Mouse (Mus musculus) 416B (cell line): ENCODE measurements around the gene Serpinb9b.
"Not testable (repeated sequence)": the region's sequence is repeated elsewhere in the genome, so short reads cannot be mapped to it uniquely, and the experiment has no call there.

Source experiments
- DNase-seq: peaks from one replicate; pipeline ENCODE4 v3.0.0; 2011; ENCODE audit warnings: low read depth

Gene Serpinb9b

GRCm38 (mm10) chr13:33027244-33027643, at the start of gene Serpinb9b:
Gene Serpinb9b, plus strand, starts transcription at chr13:33027416.
- no peak for DNase-seq

- DNase-seq: no peak
Observed at GRCm38 (mm10) chr13:32982556-32983042, 44.6 kb upstream of the Serpinb9b start.

GRCm38 (mm10) chr13:32986256-32986655, 41.0 kb upstream of the Serpinb9b start:
- no peak for DNase-seq

GRCm38 (mm10) chr13:32993152-32993893, 33.9 kb upstream of the Serpinb9b start:
- DNase-seq: no peak

GRCm38 (mm10) chr13:32993894-32994242, 33.3 kb upstream of the Serpinb9b start:
- DNase-seq: no peak

- no peak for DNase-seq
Observed at GRCm38 (mm10) chr13:32995051-32995450, 32.2 kb upstream of the Serpinb9b start.

GRCm38 (mm10) chr13:33001341-33001740, 25.9 kb upstream of the Serpinb9b start:
- peak; percentile 2 for DNase-seq

- DNase-seq: no peak
Observed at GRCm38 (mm10) chr13:33002950-33003349, 24.3 kb upstream of the Serpinb9b start, which contains the start of gene Serpinb9. Gene Serpinb9, plus strand, starts transcription at chr13:33003250.

GRCm38 (mm10) chr13:33003523-33004413, 23.4 kb upstream of the Serpinb9b start:
- DNase-seq: peak; percentile 81

- peak; percentile 96 for DNase-seq
Observed at GRCm38 (mm10) chr13:33004414-33005105, 22.7 kb upstream of the Serpinb9b start.

GRCm38 (mm10) chr13:33005501-33006075, 21.6 kb upstream of the Serpinb9b start:
- no peak for DNase-seq

GRCm38 (mm10) chr13:33006555-33006954, 20.7 kb upstream of the Serpinb9b start:
- no peak for DNase-seq

GRCm38 (mm10) chr13:33012395-33012794, 14.8 kb upstream of the Serpinb9b start:
- no peak for DNase-seq

GRCm38 (mm10) chr13:33013271-33013670, 13.9 kb upstream of the Serpinb9b start:
- DNase-seq: no peak

- DNase-seq: no peak
Observed at GRCm38 (mm10) chr13:33022371-33022770, 4.8 kb upstream of the Serpinb9b start.

- no peak for DNase-seq
Observed at GRCm38 (mm10) chr13:33026427-33027057, 674 bp upstream of the Serpinb9b start.

- DNase-seq: no peak
Observed at GRCm38 (mm10) chr13:33028146-33028545, 930 bp downstream of the Serpinb9b start.

GRCm38 (mm10) chr13:33028550-33028949, 1.3 kb downstream of the Serpinb9b start:
- DNase-seq: no peak

- DNase-seq: not testable (repeated sequence)
Observed at GRCm38 (mm10) chr13:33029478-33029877, 2.3 kb downstream of the Serpinb9b start.

GRCm38 (mm10) chr13:33030281-33030680, 3.1 kb downstream of the Serpinb9b start:
- no peak for DNase-seq

GRCm38 (mm10) chr13:33035506-33035905, 8.3 kb downstream of the Serpinb9b start:
- no peak for DNase-seq
